Mouse (Mus musculus): ENCODE results near the gene Phactr3.
A peak's percentile ranks its signal among the peaks of the same experiment; 100 is the strongest.

Gene Phactr3

GRCm38 (mm10) chr2:178137518-178137917 is 18.7 kb downstream of the Phactr3 start:
- peak in 1 of 2 experiments; percentile 19 for DNase-seq

- DNase-seq = no peak
Observed at GRCm38 (mm10) chr2:178141489-178141922, 22.7 kb downstream of the Phactr3 start.

- no peak for DNase-seq
Observed at GRCm38 (mm10) chr2:178142291-178143023, 23.7 kb downstream of the Phactr3 start.

- no peak for DNase-seq
Observed at GRCm38 (mm10) chr2:178143024-178143415, 24.2 kb downstream of the Phactr3 start.

GRCm38 (mm10) chr2:178143898-178144297 is 25.1 kb downstream of the Phactr3 start:
- no peak for DNase-seq

GRCm38 (mm10) chr2:178149312-178149711 is 30.5 kb downstream of the Phactr3 start:
- no peak for DNase-seq

GRCm38 (mm10) chr2:178150697-178151096 is 31.9 kb downstream of the Phactr3 start:
- no peak for DNase-seq

GRCm38 (mm10) chr2:178153601-178154000 is 34.8 kb downstream of the Phactr3 start:
- no peak for DNase-seq

GRCm38 (mm10) chr2:178154129-178154528 is 35.4 kb downstream of the Phactr3 start:
- DNase-seq = no peak

- DNase-seq = no peak
Observed at GRCm38 (mm10) chr2:178154576-178154975, 35.8 kb downstream of the Phactr3 start.

- DNase-seq = no peak
Observed at GRCm38 (mm10) chr2:178155176-178155916, 36.6 kb downstream of the Phactr3 start.

GRCm38 (mm10) chr2:178155917-178156282 is 37.1 kb downstream of the Phactr3 start:
- DNase-seq = no peak

- no peak for DNase-seq
Observed at GRCm38 (mm10) chr2:178158936-178159335, 40.2 kb downstream of the Phactr3 start.

- no peak for DNase-seq
Observed at GRCm38 (mm10) chr2:178163981-178164380, 45.2 kb downstream of the Phactr3 start.

GRCm38 (mm10) chr2:178165943-178166342 is 47.2 kb downstream of the Phactr3 start:
- DNase-seq = no peak

GRCm38 (mm10) chr2:178169983-178170382 is 51.2 kb downstream of the Phactr3 start:
- DNase-seq = no peak

GRCm38 (mm10) chr2:178173951-178174350 is 55.2 kb downstream of the Phactr3 start:
- no peak for DNase-seq

- DNase-seq = no peak
Observed at GRCm38 (mm10) chr2:178175286-178175931, 56.6 kb downstream of the Phactr3 start.

- no peak for DNase-seq
Observed at GRCm38 (mm10) chr2:178184251-178184650, 65.5 kb downstream of the Phactr3 start.

- no peak for DNase-seq
Observed at GRCm38 (mm10) chr2:178184862-178185261, 66.1 kb downstream of the Phactr3 start.

- DNase-seq = no peak
Observed at GRCm38 (mm10) chr2:178188988-178189387, 70.2 kb downstream of the Phactr3 start.

- DNase-seq = no peak
Observed at GRCm38 (mm10) chr2:178192881-178193280, 74.1 kb downstream of the Phactr3 start.

- DNase-seq = no peak
Observed at GRCm38 (mm10) chr2:178193445-178193844, 74.7 kb downstream of the Phactr3 start.

GRCm38 (mm10) chr2:178194908-178195307 is 76.1 kb downstream of the Phactr3 start:
- no peak for DNase-seq

All from spleen, adult 18-20 months (tissue).